Mouse (Mus musculus) telencephalon, adult 2 months (tissue): Measurements from ENCODE around the gene Tbx3.

Experiments
- DNase-seq: peaks from one replicate; pipeline ENCODE4 v3.0.0-alpha.2; 2011; ENCODE audit warnings: low read depth, low spot score

Tbx3 gene

DNA sequence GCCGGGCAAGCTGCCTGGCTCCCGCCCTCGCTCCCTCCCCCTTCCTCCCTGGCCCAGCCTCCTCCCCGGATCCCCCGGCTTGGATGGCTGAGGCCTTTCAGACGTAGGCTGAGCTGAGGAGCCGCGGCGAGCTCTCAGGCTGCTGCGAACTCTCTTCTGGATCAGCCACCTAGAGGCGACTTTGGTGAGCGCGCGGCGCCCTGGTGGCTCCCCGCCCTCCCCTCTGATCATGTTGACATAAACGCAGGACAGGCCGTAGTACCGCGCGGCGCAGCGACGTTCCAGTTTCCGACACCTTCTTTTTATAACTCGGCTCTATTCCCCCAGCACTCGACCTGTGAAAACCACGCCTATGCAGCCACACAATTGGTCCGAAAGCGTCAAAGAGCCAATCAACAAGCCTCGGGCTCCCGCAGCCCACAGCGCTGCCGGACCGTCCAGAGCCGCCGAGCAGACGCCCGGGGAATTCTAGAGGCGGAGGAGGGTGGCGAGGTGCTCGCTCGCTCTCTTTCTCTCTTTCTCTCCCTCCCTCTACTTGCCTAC, at the start of gene Tbx3:
Tbx3 (plus strand) TSS at position 104 of the 543 bp plus-strand sequence.
- peak; percentile 17 for DNase-seq

GRCm38 (mm10) chr5:119622076-119622475, 48.4 kb upstream of the Tbx3 start:
- DNase-seq = no peak

DNA sequence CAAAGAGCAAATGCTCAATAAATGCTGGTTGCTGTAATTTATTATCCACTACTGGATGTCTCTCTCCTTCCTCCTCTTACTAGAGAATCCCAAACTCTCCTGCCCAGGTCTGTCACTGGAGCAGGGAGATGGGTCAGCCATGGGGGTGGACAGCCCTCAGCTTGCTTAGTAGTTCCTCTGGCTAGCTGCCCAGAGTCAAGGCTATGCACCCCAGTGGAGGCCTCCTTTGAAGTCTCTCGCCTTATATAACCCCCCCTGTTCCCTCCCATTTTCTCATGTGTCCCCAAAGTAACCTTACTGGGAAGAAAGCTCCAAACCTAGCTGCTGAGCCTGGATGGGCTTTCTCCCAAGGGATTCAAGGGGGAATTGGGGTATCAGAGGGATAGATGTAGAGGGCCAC, 45.9 kb upstream of the Tbx3 start:
- no peak for DNase-seq

DNA sequence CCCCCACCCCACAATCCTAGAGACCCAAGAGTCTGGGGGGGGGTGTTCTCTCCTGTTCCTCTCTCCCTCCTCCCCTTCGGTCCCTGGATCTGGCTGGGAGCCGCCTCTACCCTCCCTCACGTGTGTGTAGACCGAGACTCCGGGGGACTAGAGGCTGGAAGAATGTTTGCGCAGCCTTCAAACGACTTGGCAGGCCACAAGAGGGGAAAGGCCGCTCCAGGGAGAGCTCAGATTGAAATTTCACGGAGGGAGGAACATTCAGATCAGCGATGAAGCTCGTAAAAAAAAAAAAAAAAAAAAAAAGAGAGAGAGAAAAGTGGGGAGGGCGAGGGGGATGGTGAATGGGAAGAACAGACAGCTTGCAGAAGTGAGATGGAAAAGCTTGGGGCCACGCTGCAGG, 44.9 kb upstream of the Tbx3 start:
- no peak for DNase-seq

GRCm38 (mm10) chr5:119626154-119626553, 44.3 kb upstream of the Tbx3 start:
- DNase-seq = no peak

DNA sequence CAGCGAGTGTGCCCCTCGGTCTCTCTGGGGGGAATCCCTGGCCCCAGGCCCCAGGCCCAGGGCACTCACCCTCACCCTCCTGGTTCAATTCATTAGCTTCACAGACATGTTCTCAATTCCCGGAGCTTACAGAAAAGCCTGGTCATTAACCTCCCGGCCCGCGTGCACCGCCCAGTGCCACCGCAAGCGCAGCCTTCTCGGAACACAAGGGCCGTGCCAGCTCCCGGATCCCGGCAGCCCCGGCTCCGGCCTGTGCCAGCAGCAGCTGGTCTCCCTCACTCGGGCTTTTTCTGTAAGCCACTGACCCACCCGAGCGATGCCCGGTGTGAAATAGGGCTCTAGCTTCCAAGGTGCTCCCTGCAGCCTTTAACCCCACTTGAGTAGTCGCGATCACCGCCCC, 43.8 kb upstream of the Tbx3 start:
- no peak for DNase-seq

- DNase-seq = no peak
Observed at GRCm38 (mm10) chr5:119628100-119628499, 42.4 kb upstream of the Tbx3 start.

- DNase-seq = no peak
Observed at GRCm38 (mm10) chr5:119628746-119629327, 41.6 kb upstream of the Tbx3 start.

GRCm38 (mm10) chr5:119633581-119633980, 36.9 kb upstream of the Tbx3 start:
- DNase-seq = no peak

GRCm38 (mm10) chr5:119634861-119635260, 35.6 kb upstream of the Tbx3 start:
- DNase-seq = no peak

DNA sequence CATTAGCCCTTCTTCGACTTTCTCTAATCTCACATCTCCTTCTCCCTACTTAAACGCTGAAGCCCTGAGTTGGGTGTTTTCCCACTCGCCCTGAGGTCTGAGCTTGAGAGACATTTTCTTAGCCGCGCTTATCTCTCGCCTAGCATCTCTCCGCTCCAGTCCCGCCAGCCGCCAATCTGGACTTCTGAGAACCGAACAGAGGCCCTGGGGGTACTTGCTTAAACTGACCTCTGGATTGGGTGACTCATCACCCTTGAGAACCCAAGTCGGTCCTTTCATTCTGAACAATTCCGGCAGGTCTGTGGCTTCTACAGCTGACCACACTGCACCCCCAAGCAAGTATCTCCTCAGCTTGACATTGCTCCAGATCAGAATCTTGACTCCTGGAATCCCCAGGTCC, 32.2 kb upstream of the Tbx3 start:
- DNase-seq = no peak

GRCm38 (mm10) chr5:119641094-119641493, 29.4 kb upstream of the Tbx3 start:
- DNase-seq = no peak

- no peak for DNase-seq
Observed at GRCm38 (mm10) chr5:119641714-119642113, 28.8 kb upstream of the Tbx3 start.

DNA sequence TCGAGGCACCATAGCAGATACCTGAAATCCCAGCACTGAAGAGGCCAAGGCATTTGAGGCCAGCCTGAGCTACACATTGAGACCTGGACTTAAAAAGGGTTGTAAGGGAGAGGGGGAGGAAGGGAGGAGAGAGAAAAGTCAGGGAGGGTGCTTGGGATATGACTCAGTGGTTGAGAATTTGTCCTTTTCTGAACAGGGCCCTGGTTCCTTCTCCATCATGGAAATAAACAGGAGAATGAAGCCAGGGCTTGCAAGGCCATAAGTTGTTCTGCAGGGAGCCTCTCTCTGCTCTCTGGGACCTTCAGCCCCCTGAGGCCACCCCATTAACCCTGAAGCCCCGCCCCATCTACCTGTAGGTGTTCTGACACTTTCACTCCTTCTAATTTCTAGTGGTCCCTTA, 23.5 kb upstream of the Tbx3 start:
- DNase-seq = no peak

- DNase-seq = no peak
Observed at GRCm38 (mm10) chr5:119651135-119651965, 19.1 kb upstream of the Tbx3 start.

GRCm38 (mm10) chr5:119656354-119656753, 14.1 kb upstream of the Tbx3 start:
- DNase-seq = no peak

- DNase-seq = no peak
Observed at GRCm38 (mm10) chr5:119656856-119657255, 13.6 kb upstream of the Tbx3 start.

DNA sequence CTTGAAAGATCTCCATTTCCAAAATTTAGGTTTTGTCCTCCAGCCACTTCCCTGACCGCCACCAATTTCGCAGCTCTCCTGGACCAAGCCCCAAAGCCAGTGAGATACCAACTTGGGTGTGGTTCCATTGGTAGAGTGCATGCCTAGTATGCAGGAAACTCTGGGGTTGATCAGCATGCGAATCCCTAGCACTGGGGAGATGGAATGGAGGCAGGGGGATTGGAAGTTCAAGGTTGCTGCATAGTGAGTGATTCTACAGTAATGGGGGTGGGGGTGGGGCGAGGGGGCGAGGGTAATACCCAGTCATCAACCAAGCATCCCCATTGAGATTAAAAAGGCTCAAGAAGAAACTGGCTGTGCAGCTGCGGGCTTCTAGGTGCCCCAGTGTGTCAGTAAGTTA, 13.1 kb upstream of the Tbx3 start:
- no peak for DNase-seq

DNA sequence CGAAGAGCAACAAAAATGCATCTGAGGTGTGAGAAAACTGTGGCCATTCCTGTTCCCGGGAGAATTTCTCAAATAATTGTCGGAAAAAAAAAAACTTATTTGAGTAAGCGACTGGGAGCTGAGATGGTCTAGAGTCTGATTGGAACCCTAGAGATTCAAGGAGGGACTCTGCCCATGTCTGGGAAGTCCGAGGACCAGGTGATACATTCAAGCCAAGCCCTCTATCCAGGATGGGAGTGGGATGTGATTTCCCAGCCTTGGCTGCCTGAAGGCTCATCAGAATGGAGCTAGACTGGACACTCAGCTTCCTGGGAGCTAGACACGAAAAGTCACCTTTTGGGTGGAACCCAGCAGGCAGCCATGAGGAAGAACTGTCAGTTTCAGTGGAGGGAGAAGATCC, 12.7 kb upstream of the Tbx3 start:
- DNase-seq = no peak

GRCm38 (mm10) chr5:119658396-119658795, 12.1 kb upstream of the Tbx3 start:
- DNase-seq = no peak

- DNase-seq = no peak
Observed at GRCm38 (mm10) chr5:119659041-119659440, 11.4 kb upstream of the Tbx3 start.

DNA sequence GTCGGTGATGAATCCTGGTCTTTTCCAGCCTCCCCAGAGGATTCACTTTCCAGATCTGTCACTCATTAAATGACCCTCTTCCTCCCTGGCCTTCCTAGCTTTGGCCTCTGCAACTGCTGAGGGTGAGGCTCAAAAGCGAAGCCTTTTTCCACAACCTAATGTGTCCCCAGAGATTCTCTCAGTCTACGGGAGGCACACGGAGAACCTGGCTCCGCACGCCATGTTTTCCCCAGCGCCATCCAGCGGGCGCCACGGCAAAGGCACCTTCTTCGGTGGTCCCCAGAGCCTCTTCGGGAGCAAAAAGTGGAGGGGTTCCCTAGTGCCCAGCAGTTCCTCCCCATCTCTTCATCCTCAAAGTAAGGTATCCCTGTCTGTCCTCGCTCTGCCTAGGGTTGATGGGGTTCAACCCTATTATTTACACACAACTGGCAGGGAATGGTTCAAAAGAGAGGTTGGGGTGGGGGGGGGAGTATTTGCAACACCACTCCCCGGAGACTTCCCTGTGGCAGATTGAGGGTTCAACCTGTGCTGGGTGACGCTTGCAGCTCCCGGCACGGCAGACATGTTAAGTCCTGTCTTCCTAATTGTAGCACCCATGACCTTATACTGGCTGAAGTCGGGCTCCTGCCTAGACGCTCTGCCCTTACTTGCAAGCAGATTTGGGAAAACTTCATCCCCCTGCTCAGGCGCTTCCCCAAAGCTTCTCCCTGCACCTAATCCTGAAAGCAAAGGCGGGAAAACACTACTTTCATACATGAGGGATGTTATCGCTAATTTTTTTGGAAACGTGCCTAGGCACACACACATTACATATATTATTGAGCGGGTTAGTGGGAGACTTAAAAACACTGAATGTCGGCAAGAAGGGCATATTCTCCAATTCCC, 9.7 kb upstream of the Tbx3 start:
- no peak for DNase-seq
